Mouse (Mus musculus): Measurements from ENCODE around the gene Enpp7. TPM values are rescaled to one million over a fixed set of nuclear protein-coding genes. Genes with fewer than 3 reads are reported as not detected.
A peak's percentile ranks its signal among the peaks of the same experiment; 100 is the strongest.

Enpp7 gene
- total RNA-seq, 2 experiments from 2014 or later = not detected

GRCm38 (mm10) chr11:118997182-118997581, 9.2 kb downstream of the Enpp7 start:
- no peak for DNase-seq (ENCODE audit: low spot score in 2 of 2)

- peak; percentile 56 to 62 for DNase-seq (ENCODE audit: low spot score in 2 of 2)
These were observed 10.7 kb downstream of the Enpp7 start for GRCm38 (mm10) chr11:118998540-118999265.

- DNase-seq (ENCODE audit: low spot score in 2 of 2) = no peak
These were observed 11.4 kb downstream of the Enpp7 start for GRCm38 (mm10) chr11:118999361-118999804.

- no peak for DNase-seq (ENCODE audit: low spot score in 2 of 2)
These were observed 12.9 kb downstream of the Enpp7 start for GRCm38 (mm10) chr11:119000877-119001276.

GRCm38 (mm10) chr11:119001493-119002128, 13.6 kb downstream of the Enpp7 start:
- no peak for DNase-seq (ENCODE audit: low spot score in 2 of 2)

- no peak for DNase-seq (ENCODE audit: low spot score in 2 of 2)
These were observed 17.7 kb downstream of the Enpp7 start for GRCm38 (mm10) chr11:119005547-119006275.

- DNase-seq (ENCODE audit: low spot score in 2 of 2) = no peak
These were observed 18.5 kb downstream of the Enpp7 start for GRCm38 (mm10) chr11:119006462-119006861.

- no peak for DNase-seq (ENCODE audit: low spot score in 2 of 2)
These were observed 19.8 kb downstream of the Enpp7 start for GRCm38 (mm10) chr11:119007461-119008456.

GRCm38 (mm10) chr11:119014455-119014854, 26.5 kb downstream of the Enpp7 start:
- no peak for DNase-seq (ENCODE audit: low spot score in 2 of 2)

GRCm38 (mm10) chr11:119017506-119017905, 29.5 kb downstream of the Enpp7 start:
- DNase-seq (ENCODE audit: low spot score in 2 of 2) = no peak

GRCm38 (mm10) chr11:119021180-119021579, 33.2 kb downstream of the Enpp7 start:
- no peak for DNase-seq (ENCODE audit: low spot score in 2 of 2)

GRCm38 (mm10) chr11:119022068-119022894, 34.3 kb downstream of the Enpp7 start:
- DNase-seq (ENCODE audit: low spot score in 2 of 2) = no peak

- DNase-seq (ENCODE audit: low spot score in 2 of 2) = peak; percentile 63 to 68
These were observed 35.1 kb downstream of the Enpp7 start, which contains the start of gene Cbx2 for GRCm38 (mm10) chr11:119022895-119023615. Gene Cbx2 (plus strand): TSS chr11:119022962.

- no peak for DNase-seq (ENCODE audit: low spot score in 2 of 2)
These were observed 35.6 kb downstream of the Enpp7 start for GRCm38 (mm10) chr11:119023616-119023980.

- DNase-seq (ENCODE audit: low spot score in 2 of 2) = no peak
These were observed 36.3 kb downstream of the Enpp7 start for GRCm38 (mm10) chr11:119024260-119024659.

GRCm38 (mm10) chr11:119026203-119026602, 38.2 kb downstream of the Enpp7 start:
- DNase-seq (ENCODE audit: low spot score in 2 of 2) = no peak

GRCm38 (mm10) chr11:119033874-119034558, 46.0 kb downstream of the Enpp7 start:
- DNase-seq (ENCODE audit: low spot score in 2 of 2) = peak in 1 of 2 experiments; percentile 67

GRCm38 (mm10) chr11:119034635-119035034, 46.6 kb downstream of the Enpp7 start:
- no peak for DNase-seq (ENCODE audit: low spot score in 2 of 2)

Measured in adrenal gland, postnatal 4 days (tissue).